Mouse (Mus musculus) erythroblast, adult 5-6 weeks (primary cell): ENCODE measurements around the gene Ikzf4. TPM values are rescaled to one million over a fixed set of nuclear protein-coding genes. Genes with fewer than 3 reads are reported as not detected.

Source experiments
- total RNA-seq, 2 experiments: library from RNA; stranded (forward) in 1 of 2; stranded (reverse) in 1 of 2; fragments of 150-400 nt in 1 of 2; fragments of 200-764, 138-1000 nt in 1 of 2; gene quantifications; 2 replicates each; pipeline versions ENCODE4 v1.2.3 to v1.2.4; 2015 to 2017; ENCODE audit warnings: low replicate concordance in 2 of 2

Ikzf4 gene
- total RNA-seq, 2 experiments from 2014 or later = 0.09 TPM; not detected in 1

Other genes with a start within 250 kb of the Ikzf4 start
- gene Slc39a5, start 244.8 kb downstream of the Ikzf4 start, total RNA-seq (2015; ENCODE audit: low replicate concordance) = not detected in 2 replicates
- not detected in 2 replicates for gene Slc39a5, start 244.8 kb downstream of the Ikzf4 start, total RNA-seq (2017; ENCODE audit: low replicate concordance)
- gene Nabp2, start 234.5 kb downstream of the Ikzf4 start, total RNA-seq (2015; ENCODE audit: low replicate concordance) = 11.1 and 20.1 TPM in 2 replicates
- 7.4 and 15.2 TPM in 2 replicates for gene Nabp2, start 234.5 kb downstream of the Ikzf4 start, total RNA-seq (2017; ENCODE audit: low replicate concordance)
- gene Rnf41, start 234.3 kb downstream of the Ikzf4 start, total RNA-seq (2015; ENCODE audit: low replicate concordance) = 2.9 and 4.6 TPM in 2 replicates
- 2.9 and 3.3 TPM in 2 replicates for gene Rnf41, start 234.3 kb downstream of the Ikzf4 start, total RNA-seq (2017; ENCODE audit: low replicate concordance)
- 22.1 and 31.6 TPM in 2 replicates for gene Smarcc2, start 186.7 kb downstream of the Ikzf4 start, total RNA-seq (2015; ENCODE audit: low replicate concordance)
- 29.0 and 34.7 TPM in 2 replicates for gene Smarcc2, start 186.7 kb downstream of the Ikzf4 start, total RNA-seq (2017; ENCODE audit: low replicate concordance)
- gene Myl6, start 151.8 kb downstream of the Ikzf4 start, total RNA-seq (2015; ENCODE audit: low replicate concordance) = 410 and 475 TPM in 2 replicates
- 558 TPM in 2 replicates for gene Myl6, start 151.8 kb downstream of the Ikzf4 start, total RNA-seq (2017; ENCODE audit: low replicate concordance)
- gene Myl6b, start 147.3 kb downstream of the Ikzf4 start, total RNA-seq (2015; ENCODE audit: low replicate concordance) = 5.4 TPM in 1 of 2 replicates, not detected in the other
- gene Myl6b, start 147.3 kb downstream of the Ikzf4 start, total RNA-seq (2017; ENCODE audit: low replicate concordance) = 0.85 TPM in 1 of 2 replicates, not detected in the other
- gene Esyt1, start 120.1 kb downstream of the Ikzf4 start, total RNA-seq (2015; ENCODE audit: low replicate concordance) = 15.2 and 16.9 TPM in 2 replicates
- gene Esyt1, start 120.1 kb downstream of the Ikzf4 start, total RNA-seq (2017; ENCODE audit: low replicate concordance) = 24.8 and 27.9 TPM in 2 replicates
- gene Zc3h10, start 98.2 kb downstream of the Ikzf4 start, total RNA-seq (2015; ENCODE audit: low replicate concordance) = 0.19 and 0.63 TPM in 2 replicates
- gene Zc3h10, start 98.2 kb downstream of the Ikzf4 start, total RNA-seq (2017; ENCODE audit: low replicate concordance) = 2.8 and 3.2 TPM in 2 replicates
- gene Rpl41, start 96.7 kb downstream of the Ikzf4 start, total RNA-seq (2015; ENCODE audit: low replicate concordance) = 936 and 1,095 TPM in 2 replicates
- 729 and 801 TPM in 2 replicates for gene Rpl41, start 96.7 kb downstream of the Ikzf4 start, total RNA-seq (2017; ENCODE audit: low replicate concordance)
- 71.3 and 75.2 TPM in 2 replicates for gene Pa2g4, start 80.0 kb downstream of the Ikzf4 start, total RNA-seq (2015; ENCODE audit: low replicate concordance)
- gene Pa2g4, start 80.0 kb downstream of the Ikzf4 start, total RNA-seq (2017; ENCODE audit: low replicate concordance) = 42.9 and 67.5 TPM in 2 replicates
- 0.63 TPM in 1 of 2 replicates, not detected in the other for gene Erbb3, start 56.3 kb downstream of the Ikzf4 start, total RNA-seq (2015; ENCODE audit: low replicate concordance)
- gene Erbb3, start 56.3 kb downstream of the Ikzf4 start, total RNA-seq (2017; ENCODE audit: low replicate concordance) = 0.09 TPM in 1 of 2 replicates, not detected in the other
- gene Rps26, start 19.2 kb downstream of the Ikzf4 start, total RNA-seq (2015; ENCODE audit: low replicate concordance) = 345 and 426 TPM in 2 replicates
- gene Rps26, start 19.2 kb downstream of the Ikzf4 start, total RNA-seq (2017; ENCODE audit: low replicate concordance) = 114 and 205 TPM in 2 replicates
- 3.1 and 7.5 TPM in 2 replicates for gene Suox, start 28.1 kb upstream of the Ikzf4 start, total RNA-seq (2015; ENCODE audit: low replicate concordance)
- 8.4 and 11.3 TPM in 2 replicates for gene Suox, start 28.1 kb upstream of the Ikzf4 start, total RNA-seq (2017; ENCODE audit: low replicate concordance)
- gene Rab5b, start 50.3 kb upstream of the Ikzf4 start, total RNA-seq (2015; ENCODE audit: low replicate concordance) = 26.9 and 42.2 TPM in 2 replicates
- 64.8 and 71.7 TPM in 2 replicates for gene Rab5b, start 50.3 kb upstream of the Ikzf4 start, total RNA-seq (2017; ENCODE audit: low replicate concordance)
- gene Pmel, start 58.2 kb upstream of the Ikzf4 start, total RNA-seq (2015; ENCODE audit: low replicate concordance) = not detected in 2 replicates
- not detected in 2 replicates for gene Pmel, start 58.2 kb upstream of the Ikzf4 start, total RNA-seq (2017; ENCODE audit: low replicate concordance)
- 29.8 and 37.2 TPM in 2 replicates for gene Cdk2, start 59.0 kb upstream of the Ikzf4 start, total RNA-seq (2015; ENCODE audit: low replicate concordance)
- gene Cdk2, start 59.0 kb upstream of the Ikzf4 start, total RNA-seq (2017; ENCODE audit: low replicate concordance) = 21.0 and 34.3 TPM in 2 replicates
- 8.2 and 13.4 TPM in 2 replicates for gene Dgka, start 98.9 kb upstream of the Ikzf4 start, total RNA-seq (2015; ENCODE audit: low replicate concordance)
- gene Dgka, start 98.9 kb upstream of the Ikzf4 start, total RNA-seq (2017; ENCODE audit: low replicate concordance) = 2.9 and 4.7 TPM in 2 replicates
- 2.5 and 17.5 TPM in 2 replicates for gene Pym1, start 101.9 kb upstream of the Ikzf4 start, total RNA-seq (2015; ENCODE audit: low replicate concordance)
- 9.1 and 12.4 TPM in 2 replicates for gene Pym1, start 101.9 kb upstream of the Ikzf4 start, total RNA-seq (2017; ENCODE audit: low replicate concordance)
- gene Mmp19, start 144.9 kb upstream of the Ikzf4 start, total RNA-seq (2015; ENCODE audit: low replicate concordance) = 0.38 TPM in 1 of 2 replicates, not detected in the other
- gene Mmp19, start 144.9 kb upstream of the Ikzf4 start, total RNA-seq (2017; ENCODE audit: low replicate concordance) = 0.85 and 1.5 TPM in 2 replicates
- 16.5 and 17.6 TPM in 2 replicates for gene Dnajc14, start 158.1 kb upstream of the Ikzf4 start, total RNA-seq (2015; ENCODE audit: low replicate concordance)
- gene Dnajc14, start 158.1 kb upstream of the Ikzf4 start, total RNA-seq (2017; ENCODE audit: low replicate concordance) = 9.5 and 9.6 TPM in 2 replicates
- 0.19 and 1.7 TPM in 2 replicates for gene Tmem198b, start 158.4 kb upstream of the Ikzf4 start, total RNA-seq (2015; ENCODE audit: low replicate concordance)
- 0.42 and 3.7 TPM in 2 replicates for gene Tmem198b, start 158.4 kb upstream of the Ikzf4 start, total RNA-seq (2017; ENCODE audit: low replicate concordance)
- gene Sarnp, start 171.3 kb upstream of the Ikzf4 start, total RNA-seq (2015; ENCODE audit: low replicate concordance) = 74.4 and 106 TPM in 2 replicates
- 93.5 and 113 TPM in 2 replicates for gene Sarnp, start 171.3 kb upstream of the Ikzf4 start, total RNA-seq (2017; ENCODE audit: low replicate concordance)
- 5.4 and 18.8 TPM in 2 replicates for gene Ormdl2, start 175.7 kb upstream of the Ikzf4 start, total RNA-seq (2015; ENCODE audit: low replicate concordance)
- gene Ormdl2, start 175.7 kb upstream of the Ikzf4 start, total RNA-seq (2017; ENCODE audit: low replicate concordance) = 13.0 and 28.2 TPM in 2 replicates
- not detected in 2 replicates for gene Gdf11, start 245.7 kb upstream of the Ikzf4 start, total RNA-seq (2015; ENCODE audit: low replicate concordance)
- gene Gdf11, start 245.7 kb upstream of the Ikzf4 start, total RNA-seq (2017; ENCODE audit: low replicate concordance) = not detected in 2 replicates